Mouse (Mus musculus) spleen, adult 2 months (tissue): Measurements from ENCODE around the gene Cacna1a.

ENCODE experiments used
- CTCF ChIP-seq: fragments of 200-500 bp; IDR thresholded peaks from 2 replicates; pipeline ENCODE4 v1.5.1; 2011; ENCODE audit warnings: mild to moderate bottlenecking, inconsistent platforms; ENCODE audit not compliant: insufficient read depth, insufficient read length, insufficient replicate concordance; ENCODE audit errors: extremely low read depth
- POLR2A ChIP-seq: fragments of 200-500 bp; IDR thresholded peaks from 2 replicates; pipeline ENCODE4 v1.6.1; 2011; ENCODE audit warnings: low read depth, low read length, inconsistent platforms

DNA sequence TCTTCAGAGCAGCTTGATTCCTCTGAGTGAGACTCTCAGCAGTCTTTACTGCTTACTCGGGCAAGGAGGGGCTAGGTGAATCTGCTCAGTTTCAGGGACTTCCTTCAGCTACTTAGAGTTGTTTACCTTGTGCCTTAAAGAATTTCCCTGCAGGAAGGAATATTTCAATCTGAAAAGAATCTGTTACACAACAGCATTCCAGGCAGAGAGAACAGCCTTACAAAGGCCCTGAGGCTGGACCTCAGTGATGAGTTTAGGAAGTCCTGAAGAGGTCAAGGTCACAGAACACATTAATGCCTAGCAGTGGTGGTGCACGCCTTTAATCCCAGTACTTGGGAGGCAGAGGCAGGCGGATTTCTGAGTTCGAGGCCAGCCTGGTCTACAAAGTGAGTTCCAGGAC, 243.6 kb downstream of the Cacna1a start:
- TF ChIP-seq CTCF (no peak), POLR2A (no peak)
